Mouse (Mus musculus) CH12.LX (cell line): ENCODE data around the gene Ank3. TPM values are rescaled to one million over a fixed set of nuclear protein-coding genes. Genes with fewer than 3 reads are reported as not detected.

Source experiments
- DNase-seq: peaks from one replicate; pipeline ENCODE4 v3.0.0-alpha.2; 2013; ENCODE audit errors: extremely low read depth
- H3K27ac ChIP-seq: 2 replicates; pipeline ENCODE4 v1.5.1; 2012; ENCODE audit warnings: low read depth, mild to moderate bottlenecking, control low read depth, moderate library complexity; ENCODE audit not compliant: insufficient read depth
- H3K27me3 ChIP-seq: replicated peaks from 2 replicates; pipeline ENCODE3; 2012; ENCODE audit warnings: inconsistent platforms
- H3K36me3 ChIP-seq, 2 experiments: replicated peaks in 1 of 2; 2 replicates each; pipeline versions ENCODE3 to v1.6.1; 2012; ENCODE audit warnings: inconsistent platforms in 1 of 2, low read length in 1 of 2, mild to moderate bottlenecking in 1 of 2, mixed read lengths in 1 of 2, moderate library complexity in 1 of 2; ENCODE audit not compliant: control insufficient read depth in 1 of 2, insufficient read depth in 1 of 2
- H3K4me1 ChIP-seq, 2 experiments: 2 replicates each; pipeline ENCODE4 v1.6.1; 2012; ENCODE audit warnings: inconsistent platforms in 1 of 2, moderate library complexity in 1 of 2; ENCODE audit not compliant: insufficient read depth in 2 of 2, control insufficient read depth in 1 of 2
- H3K4me2 ChIP-seq: 2 replicates; pipeline ENCODE4 v1.6.1; 2012; ENCODE audit warnings: low read depth, mild to moderate bottlenecking, control low read depth; ENCODE audit not compliant: poor library complexity, insufficient read depth, severe bottlenecking
- H3K4me3 ChIP-seq, 3 experiments: fragments of 150-350 bp in 1 of 3; sonication (generic) in 1 of 3; replicated peaks in 1 of 3; 2 replicates each; pipeline versions ENCODE3 to v1.5.1; 2011 to 2012; ENCODE audit warnings: low read depth in 2 of 3, low read length in 2 of 3, mild to moderate bottlenecking in 2 of 3, moderate library complexity in 2 of 3, control low read depth in 1 of 3, improper control_type of control experiment in 1 of 3, inconsistent platforms in 1 of 3, mixed read lengths in 1 of 3; ENCODE audit not compliant: poor library complexity in 1 of 3
- H3K79me2 ChIP-seq: replicated peaks from 2 replicates; pipeline ENCODE4 v1.6.1; 2012; ENCODE audit warnings: mild to moderate bottlenecking, moderate library complexity; ENCODE audit not compliant: control insufficient read depth, poor library complexity, insufficient read depth, severe bottlenecking; ENCODE audit errors: extremely low read depth
- H3K9ac ChIP-seq: 2 replicates; pipeline ENCODE4 v1.6.1; 2012; ENCODE audit warnings: low read depth, mild to moderate bottlenecking, control low read depth, moderate library complexity; ENCODE audit not compliant: insufficient read depth
- H3K9me3 ChIP-seq: replicated peaks from 2 replicates; pipeline ENCODE3; 2012; ENCODE audit warnings: low read length, inconsistent platforms, mixed read lengths
- CHD1 ChIP-seq: IDR thresholded peaks from 2 replicates; pipeline ENCODE4 v1.6.1; 2012; ENCODE audit warnings: low read depth, low read length, improper control_type of control experiment, inconsistent platforms
- CTCF ChIP-seq, 2 experiments: IDR thresholded peaks in 1 of 2; conservative IDR thresholded peaks in 1 of 2; 2 replicates each; pipeline ENCODE4 v1.5.1; 2011 to 2012; ENCODE audit warnings: low read depth in 2 of 2, low read length in 2 of 2, improper control_type of control experiment in 1 of 2, inconsistent platforms in 1 of 2, mild to moderate bottlenecking in 1 of 2, moderate library complexity in 1 of 2
- E2F4 ChIP-seq: IDR thresholded peaks from 2 replicates; pipeline ENCODE4 v1.6.1; 2011; ENCODE audit warnings: low read depth, low read length, improper control_type of control experiment; ENCODE audit not compliant: insufficient replicate concordance
- ELF1 ChIP-seq: IDR thresholded peaks from 2 replicates; pipeline ENCODE4 v1.6.1; 2014; ENCODE audit warnings: low read depth, mild to moderate bottlenecking, inconsistent platforms, low read length, improper control_type of control experiment
- EP300 ChIP-seq: IDR thresholded peaks from 2 replicates; pipeline ENCODE4 v1.6.1; 2011; ENCODE audit warnings: low read length, improper control_type of control experiment
- GABPA ChIP-seq: IDR thresholded peaks from 2 replicates; pipeline ENCODE4 v1.6.1; 2012; ENCODE audit warnings: low read depth, low read length, improper control_type of control experiment, inconsistent platforms; ENCODE audit not compliant: insufficient replicate concordance
- HCFC1 ChIP-seq: IDR thresholded peaks from 2 replicates; pipeline ENCODE4 v1.6.1; 2012; ENCODE audit warnings: low read depth, mild to moderate bottlenecking, inconsistent platforms, low read length, improper control_type of control experiment
- KAT2A ChIP-seq: IDR thresholded peaks from 2 replicates; pipeline ENCODE4 v1.6.1; 2012; ENCODE audit warnings: low read length, improper control_type of control experiment, inconsistent platforms; ENCODE audit not compliant: insufficient replicate concordance
- MAZ ChIP-seq: IDR thresholded peaks from 2 replicates; pipeline ENCODE4 v1.6.1; 2012; ENCODE audit warnings: low read depth, mild to moderate bottlenecking, inconsistent platforms, low read length, improper control_type of control experiment, moderate library complexity
- MXI1 ChIP-seq: IDR thresholded peaks from 2 replicates; pipeline ENCODE4 v1.6.1; 2011; ENCODE audit warnings: mild to moderate bottlenecking, low read depth, low read length, improper control_type of control experiment
- NELFE ChIP-seq: IDR thresholded peaks from 2 replicates; pipeline ENCODE4 v1.6.1; 2011; ENCODE audit warnings: low read depth, low read length, improper control_type of control experiment
- PAX5 ChIP-seq: IDR thresholded peaks from 2 replicates; pipeline ENCODE4 v1.6.1; 2012; ENCODE audit warnings: low read length, inconsistent platforms, mixed read lengths
- RAD21 ChIP-seq: IDR thresholded peaks from 2 replicates; pipeline ENCODE4 v1.6.1; 2011; ENCODE audit warnings: low read depth, mild to moderate bottlenecking, low read length, improper control_type of control experiment, moderate library complexity
- SMC3 ChIP-seq: IDR thresholded peaks from 2 replicates; pipeline ENCODE4 v1.6.1; 2011; ENCODE audit warnings: low read depth, low read length, improper control_type of control experiment
- TBP ChIP-seq: conservative IDR thresholded peaks from 2 replicates; pipeline ENCODE4 v1.6.1; 2011; ENCODE audit warnings: low read depth, low read length, improper control_type of control experiment
- TCF12 ChIP-seq: IDR thresholded peaks from 2 replicates; pipeline ENCODE4 v1.6.1; 2014; ENCODE audit warnings: low read depth, mild to moderate bottlenecking, inconsistent platforms, low read length, improper control_type of control experiment
- USF1 ChIP-seq: IDR thresholded peaks from 2 replicates; pipeline ENCODE4 v1.6.1; 2014; ENCODE audit warnings: low read depth, mild to moderate bottlenecking, inconsistent platforms, low read length, improper control_type of control experiment
- ZC3H11A ChIP-seq: IDR thresholded peaks from 2 replicates; pipeline ENCODE4 v1.6.1; 2012; ENCODE audit warnings: low read depth, mild to moderate bottlenecking, inconsistent platforms, low read length, improper control_type of control experiment
- ZKSCAN1 ChIP-seq: IDR thresholded peaks from 2 replicates; pipeline ENCODE4 v1.6.1; 2012; ENCODE audit warnings: low read depth, inconsistent platforms, low read length, improper control_type of control experiment, borderline replicate concordance
- ZNF384 ChIP-seq: IDR thresholded peaks from 2 replicates; pipeline ENCODE4 v1.6.1; 2012; ENCODE audit warnings: low read depth, low read length, improper control_type of control experiment, inconsistent platforms
- dilution Hi-C: fragments of 300-500 bp; cut with MboI; formaldehyde crosslinking; loops from 2 replicates; pipeline ENCODE4 v1.14.3; 2020; ENCODE audit warnings: low sequenced_read_pairs; ENCODE audit not compliant: extremely low pct_unique_long_range_greater_than_20kb, extremely low pct_ligation_motif_present
- in situ Hi-C: fragments of 300-500 bp; cut with MboI; formaldehyde crosslinking; loops from 3 replicates; pipeline ENCODE4 v1.14.3; 2019; ENCODE audit warnings: low sequenced_read_pairs, low pct_ligation_motif_present, low pct_unique_long_range_greater_than_20kb, mixed read lengths
- polyA plus RNA-seq: library from polyadenylated mRNA; unstranded; fragments of >175 nt; gene quantifications from 2 replicates; pipeline ENCODE4 v1.2.1, GENCODE M21; 2012; ENCODE audit warnings: low read depth; ENCODE audit not compliant: insufficient read length
- total RNA-seq, 2 experiments: library from RNA; depleted of rRNA; stranded (reverse); fragments of 300-350 nt in 1 of 2; fragments of >200 nt in 1 of 2; gene quantifications; 2 replicates each; pipeline ENCODE4 v1.2.3; 2012 to 2014

The Ank3 gene
- total and polyA plus RNA-seq, 3 experiments: 4.7 to 8.3 (median 6.2) TPM

- dilution Hi-C loops (no loop called here), in situ Hi-C loops (no loop called here)
- H3K27me3 ChIP-seq: no peaks in the 10 kb centered on the region
- H3K4me2 ChIP-seq: no peak overlapping the region
- no peak overlapping the region for H3K27ac ChIP-seq
- no peaks in the 10 kb centered on the region for H3K9me3 ChIP-seq
- H3K79me2 ChIP-seq: no peaks in the 10 kb centered on the region
- no peak overlapping the region for H3K9ac ChIP-seq
- no peak overlapping the region for H3K4me3 ChIP-seq
- no peaks in the 10 kb centered on the region for H3K4me1 ChIP-seq
- TF ChIP-seq ELF1 (no peak), KAT2A (no peak), MXI1 (no peak), RAD21 (no peak), USF1 (no peak), SMC3 (no peak), ZNF384 (no peak), TBP (no peak), PAX5 (no peak)
- no peak for DNase-seq
- H3K36me3 ChIP-seq: peaks cover 0 to 2% of the 10 kb centered on the region in 2 experiments
Observed at GRCm38 (mm10) chr10:69620692-69621382, 222.3 kb downstream of the Ank3 start.

DNA sequence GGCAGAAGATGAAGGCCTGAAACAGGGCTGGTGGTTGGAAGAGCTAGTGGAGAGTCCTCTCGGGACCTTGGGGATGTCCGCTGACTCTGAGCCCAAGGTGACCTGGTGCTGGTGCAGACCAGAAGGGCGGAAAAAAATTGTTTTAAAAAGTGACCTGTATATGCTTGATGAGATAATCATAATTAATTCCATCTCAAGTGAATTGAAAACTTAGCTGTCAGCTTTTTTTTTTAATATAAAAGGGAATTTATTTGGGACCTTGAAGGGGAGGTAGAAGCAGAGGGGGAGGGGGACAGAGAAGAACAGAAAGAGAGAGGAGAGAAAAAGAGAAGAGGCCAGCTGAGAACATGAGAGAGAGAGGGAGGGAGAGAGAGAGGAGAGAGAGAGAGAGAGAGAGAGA is 229.2 kb downstream of the Ank3 start:
- Histone ChIP-seq H3K79me2 (no peaks in the 10 kb centered on the region), H3K4me1 (no peaks in the 10 kb centered on the region), H3K36me3 (peaks cover 0 to 2% of the 10 kb centered on the region in 2 experiments), H3K4me3 (no peak overlapping the region), H3K4me2 (no peak overlapping the region), H3K9ac (no peak overlapping the region), H3K27me3 (no peaks in the 10 kb centered on the region), H3K27ac (no peak overlapping the region), H3K9me3 (no peaks in the 10 kb centered on the region)
- no peak for TF ChIP-seq ZC3H11A
- TF ChIP-seq E2F4: no peak
- no peak for TF ChIP-seq EP300
- no peak for TF ChIP-seq ZKSCAN1
- no peak for TF ChIP-seq GABPA
- no peak for TF ChIP-seq HCFC1
- no peak for TF ChIP-seq TCF12
- no peak for TF ChIP-seq MAZ
- no peak for TF ChIP-seq CHD1
- TF ChIP-seq CTCF (conservative IDR thresholded peaks at IDR 0.05 in 1 of 2, IDR thresholded peaks at IDR 0.05 in 1 of 2; ENCODE audit: low read depth in 2 of 2, low read length in 2 of 2): no peak
- no peak for TF ChIP-seq NELFE
- in situ Hi-C loops (no loop called here), dilution Hi-C loops (no loop called here)
- no peak for DNase-seq
